ENCODE assay signal across 11 mouse cellular contexts in the genomic region with DNA sequence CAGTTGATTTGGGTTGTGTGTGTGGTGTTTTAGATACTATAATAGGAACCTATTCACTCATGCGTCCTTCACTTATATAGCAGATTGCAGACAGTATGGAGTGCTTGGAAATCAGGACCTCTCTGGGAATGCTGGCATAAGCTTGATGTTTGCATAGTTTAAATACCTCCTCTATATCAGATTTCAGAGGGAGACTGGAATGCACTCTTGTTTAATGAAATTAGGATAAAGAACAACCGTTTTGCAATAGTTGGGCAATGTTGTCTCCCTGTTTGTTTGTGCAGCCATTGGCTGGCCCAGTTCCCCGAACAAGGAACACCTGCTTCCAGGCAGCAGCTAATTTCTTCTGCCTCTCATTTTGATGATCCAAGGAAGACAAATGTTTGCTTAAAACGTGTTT. TPM values are rescaled to one million over a fixed set of nuclear protein-coding genes. Genes with fewer than 3 reads are reported as not detected.
DNase-seq lines count a peak whose midpoint lies in the region; ATAC-seq and TF ChIP-seq lines count a peak whose summit lies in the region.
"Had no signal": no experiment of that assay in that cellular context is flagged by ENCODE, and none has a peak within 500 bp of the region (broad histone marks: within the 10 kb centered on the region; RNA-seq: fewer than 3 reads in every experiment).

No protein-coding gene starts in this region.

- 0 out of 2 replicates have a peak overlapping the region, but pooled peaks have one; percentile 36 for H3K27ac ChIP-seq in heart, embryonic 12.5 days (ENCODE audit: poor library complexity, severe bottlenecking)
- no peak overlapping the region for H3K27ac ChIP-seq in liver, embryonic 12.5 days
- H3K27ac ChIP-seq in liver, embryonic 11.5 days (ENCODE audit: low read depth, low read length) = no peak overlapping the region
- no peak overlapping the region for H3K27ac ChIP-seq in liver, embryonic 15.5 days (replicated peaks)
- H3K27ac ChIP-seq: midbrain, embryonic 13.5 days had no signal

- no peaks in the 10 kb centered on the region for H3K27me3 ChIP-seq in heart, embryonic 12.5 days (replicated peaks)
- no peaks in the 10 kb centered on the region for H3K27me3 ChIP-seq in liver, embryonic 12.5 days (replicated peaks)
- no peaks in the 10 kb centered on the region for H3K27me3 ChIP-seq in liver, embryonic 11.5 days (replicated peaks; ENCODE audit: control insufficient read depth, insufficient read depth, low read length)
- H3K27me3 ChIP-seq in liver, embryonic 15.5 days = no peaks in the 10 kb centered on the region
- H3K27me3 ChIP-seq in myocyte (ENCODE audit: control insufficient read depth, insufficient read depth, insufficient read length) = no peaks in the 10 kb centered on the region
- H3K27me3 ChIP-seq: midbrain, embryonic 13.5 days had no signal

- no peak overlapping the region for H3K4me3 ChIP-seq in heart, embryonic 12.5 days
- no peak overlapping the region for H3K4me3 ChIP-seq in liver, embryonic 12.5 days
- H3K4me3 ChIP-seq in liver, embryonic 11.5 days (ENCODE audit: low read depth, low read length) = no peak overlapping the region
- no peak overlapping the region for H3K4me3 ChIP-seq in liver, embryonic 15.5 days (replicated peaks)
- H3K4me3 ChIP-seq in myocyte = no peak overlapping the region
- H3K4me3 ChIP-seq: midbrain, embryonic 13.5 days had no signal

- no peak overlapping the region for H3K9ac ChIP-seq in heart, embryonic 12.5 days
- H3K9ac ChIP-seq in liver, embryonic 12.5 days = no peak overlapping the region
- H3K9ac ChIP-seq in liver, embryonic 11.5 days (ENCODE audit: low read depth, low read length) = no peak overlapping the region
- no peak overlapping the region for H3K9ac ChIP-seq in liver, embryonic 15.5 days
- H3K9ac ChIP-seq: midbrain, embryonic 13.5 days had no signal

- peaks cover 45% of the 10 kb centered on the region for H3K4me1 ChIP-seq in heart, embryonic 12.5 days (replicated peaks)
- H3K4me1 ChIP-seq in liver, embryonic 12.5 days = peaks cover 38% of the 10 kb centered on the region
- peaks cover 6% of the 10 kb centered on the region for H3K4me1 ChIP-seq in liver, embryonic 11.5 days (replicated peaks; ENCODE audit: control insufficient read depth, insufficient read depth, low read length)
- H3K4me1 ChIP-seq in liver, embryonic 15.5 days (replicated peaks) = peaks cover 18% of the 10 kb centered on the region; the same call in 1 of the 2 replicates

- peaks cover 39% of the 10 kb centered on the region for H3K79me2 ChIP-seq in myocyte (ENCODE audit: control insufficient read depth, insufficient read depth)

- DNase-seq in heart, adult 11 months = no peak
- no peak for DNase-seq in liver, embryonic 11.5 days (ENCODE audit: low spot score)
- no peak for DNase-seq in embryo, embryonic 9.5 days (ENCODE audit: extremely low spot score)
- DNase-seq in frontal cortex, postnatal 10 days (ENCODE audit: low spot score in 2 of 2) = no peak
- DNase-seq: cerebellum, adult 11-12 months had no signal

- TF ChIP-seq POLR2A in myocyte (IDR thresholded peaks at IDR 0.05; ENCODE audit: insufficient read length, low read depth) = no peak

- no peak overlapping the region for H3K4me2 ChIP-seq in heart, embryonic 12.5 days
- H3K4me2 ChIP-seq in liver, embryonic 12.5 days = no peak overlapping the region
- H3K4me2 ChIP-seq in liver, embryonic 11.5 days = no peak overlapping the region
- no peak overlapping the region for H3K4me2 ChIP-seq in liver, embryonic 15.5 days
- H3K4me2 ChIP-seq in myocyte (ENCODE audit: low read depth) = peak overlapping the region; percentile 30
- H3K4me2 ChIP-seq: midbrain, embryonic 13.5 days had no signal

- no peaks in the 10 kb centered on the region for H3K9me3 ChIP-seq in heart, embryonic 12.5 days (replicated peaks)
- no peaks in the 10 kb centered on the region for H3K9me3 ChIP-seq in liver, embryonic 12.5 days (replicated peaks)
- no peaks in the 10 kb centered on the region for H3K9me3 ChIP-seq in liver, embryonic 11.5 days (ENCODE audit: control insufficient read depth, low read length)
- H3K9me3 ChIP-seq in liver, embryonic 15.5 days (replicated peaks) = no peaks in the 10 kb centered on the region
- H3K9me3 ChIP-seq: midbrain, embryonic 13.5 days had no signal

- H3K36me3 ChIP-seq in heart, embryonic 12.5 days = peaks cover 54% of the 10 kb centered on the region
- peaks cover 40% of the 10 kb centered on the region for H3K36me3 ChIP-seq in liver, embryonic 12.5 days
- peaks cover 15% of the 10 kb centered on the region; the same call in 1 of the 2 replicates for H3K36me3 ChIP-seq in liver, embryonic 11.5 days (ENCODE audit: control insufficient read depth, insufficient read depth, low read length)
- H3K36me3 ChIP-seq in liver, embryonic 15.5 days (replicated peaks) = peaks cover 28% of the 10 kb centered on the region; the same call in 1 of the 2 replicates
- H3K36me3 ChIP-seq in myocyte (ENCODE audit: control insufficient read depth, insufficient read depth) = peaks cover 21% of the 10 kb centered on the region

- H3ac ChIP-seq in myocyte (ENCODE audit: control insufficient read depth, insufficient read length) = no peak overlapping the region

- 46% methylated on average over 4 of the region's 4 CpGs for WGBS in heart, embryonic 12.5 days
- 58% methylated on average over 4 of the region's 4 CpGs for WGBS in liver, embryonic 12.5 days (ENCODE audit: insufficient replicate concordance)
- whole genome bisulfite sequencing in liver, embryonic 11.5 days = 60% methylated on average over 4 of the region's 4 CpGs
- WGBS in liver, embryonic 15.5 days (ENCODE audit: insufficient replicate concordance) = 50% methylated on average over 4 of the region's 4 CpGs

- ATAC-seq in heart, embryonic 12.5 days (ENCODE audit: insufficient number of reproducible peaks, low FRiP score) = no peak
- ATAC-seq in liver, embryonic 12.5 days = peak; percentile 30; the same call in 1 of the 2 replicates
- no peak for ATAC-seq in liver, embryonic 11.5 days (replicated peaks; ENCODE audit: low FRiP score)
- peak; percentile 59 for ATAC-seq in liver, embryonic 15.5 days (ENCODE audit: insufficient read depth)
- ATAC-seq: activated CD4-positive, CD25-positive, alpha-beta regulatory T cell, adult 4 months; midbrain, embryonic 13.5 days had no signal

TF ChIP-seq in myocyte, 11 proteins besides CTCF, POLR2A, EP300 and RAD21:
- TF ChIP-seq MAX (IDR thresholded peaks at IDR 0.05; ENCODE audit: low read depth) (no peak), REST (IDR thresholded peaks at IDR 0.05; ENCODE audit: insufficient read depth, insufficient read length) (no peak), MYOD1 (IDR thresholded peaks at IDR 0.05; ENCODE audit: control insufficient read depth in 1 of 3, insufficient read length in 2 of 3, low read depth in 2 of 3) (peak in 2 of 3 experiments; percentile 2 to 25), CEBPB (IDR thresholded peaks at IDR 0.05; ENCODE audit: insufficient read depth, poor library complexity, severe bottlenecking) (peak; percentile 65)
TF ChIP-seq in myocyte: peak in this region for 2.

RNA-seq across cellular contexts. Expression of gene Mmd, which starts 9.8 kb away (rescaled TPM):
- 111 and 118 TPM in 2 replicates for polyA plus RNA-seq in heart, embryonic 12.5 days (2016; fragmentation: Nextera tagmentation; extraction: Ambion mirVana)
- 10.6 and 12.0 TPM in 2 replicates for polyA plus RNA-seq in liver, embryonic 12.5 days (2016; fragmentation: Nextera tagmentation; extraction: Ambion mirVana)
- 16.3 and 17.1 TPM in 2 replicates for polyA plus RNA-seq in liver, embryonic 11.5 days (2014; fragmentation: Nextera tagmentation; extraction: Ambion mirVana)
- polyA plus RNA-seq in liver, embryonic 15.5 days (2015; fragmentation: Nextera tagmentation; extraction: Ambion mirVana) = 10.4 and 10.5 TPM in 2 replicates
- 36.0 TPM for polyA plus RNA-seq in myocyte (2012; fragmentation: generic; extraction: Trizol)

Comparison
In these comparisons a context has a peak if more than half of its experiments do, and no peak if none do; other contexts are left out.
1. ATAC-seq: peak in liver, embryonic 12.5 days (single experiment) and liver, embryonic 15.5 days (single experiment); none in heart, embryonic 12.5 days (single experiment) and liver, embryonic 11.5 days (single experiment).